Mouse (Mus musculus): ENCODE measurements at regions not wholly inside any gene's neighbourhood (a gene's known extent, or its start where the extent isn't known, plus 50 kb on each side); places are given as distances from the start of the nearest gene placed in this dataset.

DNA sequence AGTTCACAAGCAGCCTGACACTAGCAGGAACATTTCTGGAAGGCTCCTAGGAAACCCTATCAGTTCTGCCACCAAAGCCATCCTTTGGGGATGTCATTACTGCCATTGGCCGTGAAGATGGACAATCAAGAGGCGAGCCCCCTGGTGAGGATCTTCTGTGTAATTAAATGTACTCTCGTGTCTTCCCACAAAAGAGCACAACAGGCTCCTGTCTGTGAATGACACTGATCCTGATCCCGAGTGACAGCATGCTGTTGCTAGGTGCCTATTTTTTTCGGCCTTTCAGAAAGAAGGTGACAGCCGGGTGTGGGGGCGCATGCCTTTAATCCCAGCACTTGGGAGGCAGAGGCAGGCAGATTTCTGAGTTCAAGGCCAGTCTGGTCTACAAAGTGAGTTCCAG is 92.5 kb upstream of the Armc2 start:
- no peak for ATAC-seq
- no peak overlapping the region for H3K9ac ChIP-seq
- no peak overlapping the region for H3K4me3 ChIP-seq
- WGBS (ENCODE audit: insufficient replicate concordance): 79% methylated on average over 7 of the region's 7 CpGs
- no peaks in the 10 kb centered on the region; the same call in 1 of the 2 replicates for H3K9me3 ChIP-seq (replicated peaks)
- no peaks in the 10 kb centered on the region for H3K36me3 ChIP-seq
- H3K4me2 ChIP-seq: no peak overlapping the region
- H3K4me1 ChIP-seq: peaks cover 7% of the 10 kb centered on the region; the same call in 1 of the 2 replicates
- H3K27ac ChIP-seq: no peak overlapping the region
- no peaks in the 10 kb centered on the region for H3K27me3 ChIP-seq (replicated peaks)

- Histone ChIP-seq H3K9ac (no peak overlapping the region), H3K4me3 (no peak overlapping the region), H3K4me1 (peaks cover 4% of the 10 kb centered on the region; the same call in 1 of the 2 replicates), H3K36me3 (no peaks in the 10 kb centered on the region), H3K4me2 (no peak overlapping the region), H3K9me3 (replicated peaks) (no peaks in the 10 kb centered on the region; the same call in 1 of the 2 replicates), H3K27ac (no peak overlapping the region), H3K27me3 (replicated peaks) (no peaks in the 10 kb centered on the region)
- ATAC-seq: no peak
- 66% methylated on average over 8 of the region's 8 CpGs for WGBS (ENCODE audit: insufficient replicate concordance)
Observed at GRCm38 (mm10) chr10:42108294-42109014, 90.2 kb upstream of the Armc2 start.

DNA sequence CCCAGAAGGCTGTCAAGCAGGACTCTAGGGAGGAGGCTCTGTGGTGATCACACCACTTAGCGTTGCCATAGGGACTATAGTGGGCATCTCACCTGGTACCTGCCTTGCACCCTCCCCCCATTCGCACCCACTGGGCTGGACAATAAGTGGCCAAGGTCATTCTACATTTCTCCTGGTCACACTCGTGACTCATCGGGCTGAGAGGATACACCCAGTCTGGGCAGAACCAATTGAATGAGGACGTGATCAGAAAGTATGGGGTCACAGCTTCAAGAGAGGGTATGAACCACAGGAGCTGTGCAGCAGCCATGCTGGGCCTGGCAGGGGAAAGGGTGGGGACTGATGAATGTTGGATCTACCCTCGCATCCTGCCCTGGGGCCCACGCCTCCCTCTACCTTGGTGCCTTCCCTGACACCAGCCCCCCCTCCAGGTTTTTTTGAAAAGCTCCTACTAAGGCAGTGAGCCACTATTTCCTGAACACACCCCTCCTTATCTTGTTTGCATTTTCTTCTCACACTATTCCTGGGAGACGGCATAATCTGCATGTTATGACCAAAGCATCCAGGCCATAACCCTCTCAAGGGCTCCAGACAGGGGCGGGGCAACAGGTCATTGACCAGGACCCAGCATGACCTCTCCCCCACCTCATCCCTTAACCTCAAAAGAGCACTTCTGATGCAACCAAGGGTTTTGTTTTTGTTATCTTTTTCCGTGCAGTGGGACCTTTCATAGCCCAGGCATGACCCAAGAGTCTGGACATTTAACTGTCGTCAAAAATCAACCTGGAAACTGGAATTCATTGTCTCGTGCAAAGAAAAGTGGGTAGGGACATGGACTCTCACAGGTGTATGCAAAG is 89.4 kb upstream of the Armc2 start:
- no peaks in the 10 kb centered on the region for H3K9me3 ChIP-seq (replicated peaks)
- H3K4me3 ChIP-seq: no peak overlapping the region
- no peaks in the 10 kb centered on the region for H3K36me3 ChIP-seq
- H3K27me3 ChIP-seq (replicated peaks): no peaks in the 10 kb centered on the region
- no peak for ATAC-seq
- H3K9ac ChIP-seq: no peak overlapping the region
- no peak overlapping the region for H3K4me2 ChIP-seq
- H3K4me1 ChIP-seq: peaks cover 4% of the 10 kb centered on the region; the same call in 1 of the 2 replicates
- WGBS (ENCODE audit: insufficient replicate concordance): 59% methylated on average over 12 of the region's 12 CpGs
- no peak overlapping the region for H3K27ac ChIP-seq

DNA sequence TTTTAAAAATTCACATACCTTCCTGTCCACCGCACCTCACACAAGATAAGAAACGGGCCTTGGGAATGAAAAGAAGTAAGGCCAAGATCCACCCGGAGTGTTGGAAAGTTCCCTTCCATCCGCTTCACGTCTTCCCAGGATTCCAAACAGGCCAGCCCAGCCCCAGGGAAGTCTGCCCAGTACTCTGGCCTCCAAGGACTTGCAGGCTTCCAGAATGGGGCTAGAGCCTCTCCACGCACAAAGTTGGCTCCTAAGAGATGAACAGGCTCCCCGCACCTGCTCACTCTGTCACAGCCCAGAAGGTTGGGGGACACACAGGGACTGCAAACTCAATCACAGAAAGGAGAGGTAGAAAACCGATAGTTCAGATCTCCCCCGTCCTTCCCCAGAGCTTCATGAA is 88.4 kb upstream of the Armc2 start:
- H3K27ac ChIP-seq: no peak overlapping the region
- no peak for ATAC-seq
- peaks cover 4% of the 10 kb centered on the region; the same call in 1 of the 2 replicates for H3K4me1 ChIP-seq
- H3K9me3 ChIP-seq (replicated peaks): no peaks in the 10 kb centered on the region
- no peak overlapping the region for H3K4me3 ChIP-seq
- no peaks in the 10 kb centered on the region for H3K36me3 ChIP-seq
- 78% methylated on average over 9 of the region's 9 CpGs for WGBS (ENCODE audit: insufficient replicate concordance)
- no peak overlapping the region for H3K4me2 ChIP-seq
- no peak overlapping the region for H3K9ac ChIP-seq
- no peaks in the 10 kb centered on the region for H3K27me3 ChIP-seq (replicated peaks)

DNA sequence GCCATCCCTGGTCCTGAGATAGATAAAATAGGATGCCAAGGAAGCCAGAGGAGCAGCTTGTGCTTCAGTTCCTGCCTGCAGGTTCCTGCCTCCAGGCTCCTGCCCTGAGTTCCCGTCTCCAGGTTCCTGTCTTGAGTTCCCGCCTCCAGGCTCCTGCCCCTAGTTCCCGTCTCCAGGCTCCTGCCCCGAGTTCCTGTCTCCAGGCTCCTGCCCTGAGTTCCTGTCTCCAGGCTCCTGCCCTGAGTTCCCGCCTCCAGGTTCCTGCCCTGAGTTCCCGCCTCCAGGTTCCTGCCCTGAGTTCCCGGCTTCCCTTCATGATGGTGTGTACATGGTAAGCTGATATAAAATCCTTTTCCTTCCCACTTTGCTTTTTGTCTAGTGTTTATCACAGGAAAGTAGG is 86.8 kb upstream of the Armc2 start:
- 78% methylated on average over 7 of the region's 7 CpGs for WGBS (ENCODE audit: insufficient replicate concordance)
- Histone ChIP-seq H3K27me3 (replicated peaks) (no peaks in the 10 kb centered on the region), H3K9ac (no peak overlapping the region), H3K4me3 (no peak overlapping the region), H3K36me3 (no peaks in the 10 kb centered on the region), H3K4me1 (peaks cover 4% of the 10 kb centered on the region; the same call in 1 of the 2 replicates), H3K27ac (no peak overlapping the region), H3K9me3 (replicated peaks) (no peaks in the 10 kb centered on the region), H3K4me2 (no peak overlapping the region)
- no peak for ATAC-seq

GRCm38 (mm10) chr10:42102320-42102719 is 84.1 kb upstream of the Armc2 start:
- H3K9me3 ChIP-seq (replicated peaks): no peaks in the 10 kb centered on the region
- H3K27ac ChIP-seq: no peak overlapping the region
- WGBS (ENCODE audit: insufficient replicate concordance): 74% methylated on average over 8 of the region's 8 CpGs
- ATAC-seq: no peak
- no peaks in the 10 kb centered on the region for H3K36me3 ChIP-seq
- no peak overlapping the region for H3K9ac ChIP-seq
- H3K4me1 ChIP-seq: peaks cover 2% of the 10 kb centered on the region; the same call in 1 of the 2 replicates
- no peak overlapping the region for H3K4me2 ChIP-seq
- no peak overlapping the region for H3K4me3 ChIP-seq
- H3K27me3 ChIP-seq (replicated peaks): no peaks in the 10 kb centered on the region

GRCm38 (mm10) chr10:42101096-42101495 is 82.9 kb upstream of the Armc2 start:
- no peak overlapping the region for H3K4me2 ChIP-seq
- WGBS (ENCODE audit: insufficient replicate concordance): 66% methylated on average over 6 of the region's 6 CpGs
- H3K27me3 ChIP-seq (replicated peaks): no peaks in the 10 kb centered on the region
- H3K9me3 ChIP-seq (replicated peaks): no peaks in the 10 kb centered on the region
- peaks cover 12% of the 10 kb centered on the region; the same call in 1 of the 2 replicates for H3K4me1 ChIP-seq
- H3K27ac ChIP-seq: no peak overlapping the region
- H3K36me3 ChIP-seq: no peaks in the 10 kb centered on the region
- no peak for ATAC-seq
- no peak overlapping the region for H3K9ac ChIP-seq
- no peak overlapping the region for H3K4me3 ChIP-seq

DNA sequence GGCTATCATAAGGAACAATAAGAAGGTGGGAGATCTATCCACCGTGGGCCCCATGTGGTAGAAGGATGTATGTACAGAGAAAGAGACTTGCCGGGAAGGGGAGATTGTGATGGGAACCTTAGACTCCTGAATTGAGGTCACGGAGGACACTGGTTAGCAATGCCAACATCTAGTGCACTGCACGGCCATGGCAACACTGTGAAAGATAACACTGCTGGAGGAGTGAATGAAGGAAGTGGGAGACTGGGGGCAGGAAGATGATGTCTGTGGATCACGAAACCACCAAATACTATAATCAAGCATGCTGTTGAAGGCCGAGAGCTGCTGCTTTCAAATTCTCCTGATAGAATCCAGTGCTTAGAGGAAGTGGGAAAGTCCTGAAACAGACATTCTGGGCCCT is 78.7 kb upstream of the Armc2 start:
- H3K4me3 ChIP-seq: no peak overlapping the region
- WGBS (ENCODE audit: insufficient replicate concordance): 49% methylated on average over 6 of the region's 6 CpGs
- no peak overlapping the region for H3K4me2 ChIP-seq
- no peak overlapping the region for H3K9ac ChIP-seq
- no peaks in the 10 kb centered on the region for H3K36me3 ChIP-seq
- H3K27me3 ChIP-seq (replicated peaks): no peaks in the 10 kb centered on the region
- no peaks in the 10 kb centered on the region for H3K9me3 ChIP-seq (replicated peaks)
- H3K27ac ChIP-seq: no peak overlapping the region
- peaks cover 22% of the 10 kb centered on the region for H3K4me1 ChIP-seq
- ATAC-seq: no peak

GRCm38 (mm10) chr10:42095986-42096385 is 77.7 kb upstream of the Armc2 start:
- Histone ChIP-seq H3K27me3 (replicated peaks) (no peaks in the 10 kb centered on the region), H3K4me3 (no peak overlapping the region), H3K9ac (no peak overlapping the region), H3K4me2 (no peak overlapping the region), H3K4me1 (peaks cover 31% of the 10 kb centered on the region), H3K9me3 (replicated peaks) (no peaks in the 10 kb centered on the region), H3K36me3 (no peaks in the 10 kb centered on the region), H3K27ac (no peak overlapping the region)
- WGBS (ENCODE audit: insufficient replicate concordance): 83% methylated on average over 10 of the region's 10 CpGs
- ATAC-seq: no peak

GRCm38 (mm10) chr10:42094274-42095000 is 76.2 kb upstream of the Armc2 start:
- 79% methylated on average over 24 of the region's 24 CpGs for WGBS (ENCODE audit: insufficient replicate concordance)
- no peak overlapping the region for H3K4me2 ChIP-seq
- peaks cover 45% of the 10 kb centered on the region for H3K4me1 ChIP-seq
- ATAC-seq: no peak
- no peak overlapping the region for H3K27ac ChIP-seq
- H3K36me3 ChIP-seq: no peaks in the 10 kb centered on the region
- H3K4me3 ChIP-seq: no peak overlapping the region
- H3K27me3 ChIP-seq (replicated peaks): no peaks in the 10 kb centered on the region
- H3K9ac ChIP-seq: no peak overlapping the region
- no peaks in the 10 kb centered on the region for H3K9me3 ChIP-seq (replicated peaks)

DNA sequence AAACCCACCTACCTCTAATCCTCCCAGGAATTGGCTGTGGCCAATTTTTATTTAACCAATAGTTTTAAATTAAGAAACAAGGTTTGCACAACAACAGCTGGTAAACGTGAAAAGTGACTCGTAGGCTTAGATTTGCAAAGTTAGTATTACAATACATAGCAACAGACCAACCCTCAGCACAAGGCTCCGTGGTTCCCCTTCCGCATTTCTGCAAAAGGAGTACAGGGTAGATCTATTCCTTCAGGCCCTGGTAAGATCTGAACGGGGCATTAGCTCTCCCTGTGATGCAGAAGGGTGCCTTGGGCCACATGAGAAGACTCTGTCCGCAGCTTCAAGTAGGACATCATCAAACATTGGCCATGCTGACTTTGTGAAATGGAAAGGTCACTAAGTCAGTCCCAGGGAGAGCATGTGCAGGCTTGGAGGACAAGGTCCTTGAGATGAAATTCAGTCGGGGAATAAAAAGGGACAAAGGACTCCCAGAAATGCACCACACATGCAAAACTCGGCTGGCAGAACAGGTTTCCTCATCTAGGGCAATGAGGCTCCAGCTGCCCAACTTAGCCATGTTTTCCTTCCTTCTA is 75.0 kb upstream of the Armc2 start:
- H3K36me3 ChIP-seq: no peaks in the 10 kb centered on the region
- no peak overlapping the region for H3K4me3 ChIP-seq
- H3K4me1 ChIP-seq: peaks cover 56% of the 10 kb centered on the region
- no peaks in the 10 kb centered on the region for H3K27me3 ChIP-seq (replicated peaks)
- H3K9ac ChIP-seq: no peak overlapping the region
- H3K4me2 ChIP-seq: no peak overlapping the region
- no peaks in the 10 kb centered on the region for H3K9me3 ChIP-seq (replicated peaks)
- 70% methylated on average over 8 of the region's 8 CpGs for WGBS (ENCODE audit: insufficient replicate concordance)
- no peak overlapping the region for H3K27ac ChIP-seq
- no peak for ATAC-seq

Measured in liver, embryonic 12.5 days (tissue).